Comparison of ENCODE assay signal across 15 mouse cellular contexts in the genomic region with DNA sequence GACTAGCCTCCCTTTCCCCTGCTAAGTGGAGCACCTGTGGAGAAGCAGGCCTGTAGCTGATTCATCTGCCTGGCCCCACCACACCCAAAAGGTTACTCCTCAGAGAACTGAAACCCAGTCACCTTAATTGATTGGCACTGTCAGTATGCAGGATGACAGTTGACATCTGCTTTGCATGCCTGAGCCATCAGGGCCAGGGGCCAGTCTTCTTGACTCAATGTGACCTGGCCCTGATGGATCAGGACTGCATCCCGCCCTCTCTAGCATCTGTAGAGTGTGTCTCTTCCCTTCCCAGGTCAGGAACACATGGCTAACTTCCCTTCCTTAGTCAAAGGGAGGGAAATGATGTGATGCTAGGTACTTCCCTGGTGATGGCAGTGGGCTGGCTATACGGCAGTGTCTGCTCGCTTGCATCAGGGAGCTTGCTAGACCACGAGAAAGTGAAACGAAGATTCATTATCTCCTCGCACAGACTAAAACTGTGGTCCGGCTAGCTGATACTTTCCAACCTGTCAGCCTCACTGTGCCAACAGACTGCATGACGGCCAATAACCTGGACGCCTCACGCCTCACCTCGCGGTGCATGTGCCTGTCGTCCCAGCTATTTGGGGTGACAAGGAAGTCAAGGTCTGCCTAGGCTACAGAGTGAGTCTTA. TPM values are rescaled to one million over a fixed set of nuclear protein-coding genes. Genes with fewer than 3 reads are reported as not detected.
"Had no signal": no experiment of that assay in that cellular context is flagged by ENCODE, and none has a peak within 500 bp of the region (broad histone marks: within the 10 kb centered on the region; RNA-seq: fewer than 3 reads in every experiment).

No protein-coding gene starts in this region.

- H3K4me3 ChIP-seq: left cerebral cortex, adult 2 months; limb, embryonic 15.5 days; liver, embryonic 12.5 days; lung, embryonic 15.5 days; midbrain, embryonic 15.5 days had no signal

- H3K27ac ChIP-seq: left cerebral cortex, adult 2 months; limb, embryonic 15.5 days; liver, embryonic 12.5 days; lung, embryonic 15.5 days; macrophage; midbrain, embryonic 15.5 days; stomach, postnatal 0 days had no signal

- H3K4me1 ChIP-seq: limb, embryonic 15.5 days; midbrain, embryonic 15.5 days had no signal

- DNase-seq: kidney, postnatal 25 days; lung, postnatal 14 days; right cerebral cortex, adult 18-20 months; thymus, postnatal 14 days had no signal

- H3K9ac ChIP-seq: limb, embryonic 15.5 days; liver, embryonic 12.5 days; lung, embryonic 15.5 days; midbrain, embryonic 15.5 days had no signal

- H3K4me2 ChIP-seq: limb, embryonic 15.5 days; liver, embryonic 12.5 days; lung, embryonic 15.5 days; midbrain, embryonic 11.5 days; midbrain, embryonic 15.5 days had no signal

- H3K36me3 ChIP-seq: limb, embryonic 15.5 days; liver, embryonic 12.5 days; lung, embryonic 15.5 days; midbrain, embryonic 15.5 days had no signal

- ATAC-seq: liver, embryonic 12.5 days; midbrain, embryonic 15.5 days had no signal

- H3K27me3 ChIP-seq: limb, embryonic 15.5 days; liver, embryonic 12.5 days; lung, embryonic 15.5 days; midbrain, embryonic 15.5 days had no signal

- H3K9me3 ChIP-seq: limb, embryonic 15.5 days; liver, embryonic 12.5 days; lung, embryonic 15.5 days; midbrain, embryonic 15.5 days had no signal

RNA-seq across cellular contexts. Expression of a gene that starts 38.4 kb away (rescaled TPM):
- polyA plus RNA-seq: limb, embryonic 11.5 days had no signal

RNA-seq across cellular contexts. Expression of a gene that starts 47.7 kb away (rescaled TPM):
- polyA plus RNA-seq: kidney, embryonic 14.5 days; limb, embryonic 11.5 days; macrophage; midbrain, embryonic 11.5 days; midbrain, embryonic 15.5 days; neural tube, embryonic 14.5 days had no signal
